Mouse (Mus musculus): Measurements from ENCODE around the gene Gm3476.
A peak's percentile ranks its signal among the peaks of the same experiment; 100 is the strongest.
"Not testable (repeated sequence)": the region's sequence is repeated elsewhere in the genome, so short reads cannot be mapped to it uniquely, and the experiment has no call there.

Gene Gm3476

GRCm38 (mm10) chr14:6125707-6126106, at the start of gene Gm3476:
Gene Gm3476, minus strand, starts transcription at chr14:6125807.
- DNase-seq (ENCODE audit: low read depth, low spot score), result not testable (repeated sequence)

GRCm38 (mm10) chr14:6163538-6163937, 37.9 kb upstream of the Gm3476 start:
- DNase-seq (ENCODE audit: low read depth, low spot score), result not testable (repeated sequence)

- DNase-seq (ENCODE audit: low read depth, low spot score), result not testable (repeated sequence)
Observed at GRCm38 (mm10) chr14:6161085-6161484, 35.5 kb upstream of the Gm3476 start.

GRCm38 (mm10) chr14:6108272-6108925, 17.2 kb downstream of the Gm3476 start, which contains the start of gene Gm3468:
Gene Gm3468, minus strand, starts transcription at chr14:6108665.
- peak; percentile 71 for DNase-seq (ENCODE audit: low read depth, low spot score)

GRCm38 (mm10) chr14:6107500-6107899, 18.1 kb downstream of the Gm3476 start:
- peak; percentile 37 for DNase-seq (ENCODE audit: low read depth, low spot score)

GRCm38 (mm10) chr14:6093842-6094241, 31.8 kb downstream of the Gm3476 start, which contains the start of gene Gm8206:
Gene Gm8206, minus strand, starts transcription at chr14:6093942.
- not testable (repeated sequence) for DNase-seq (ENCODE audit: low read depth, low spot score)

- not testable (repeated sequence) for DNase-seq (ENCODE audit: low read depth, low spot score)
Observed at GRCm38 (mm10) chr14:6058167-6058566, 67.4 kb downstream of the Gm3476 start, which contains the start of gene Gm6337. Gene Gm6337, minus strand, starts transcription at chr14:6058267.
